Mouse (Mus musculus) lung, postnatal 4 days (tissue): ENCODE measurements around the gene Olfr493.

ENCODE experiments used
- DNase-seq, 2 experiments: peaks; one replicate each; pipeline ENCODE4 v3.0.0; 2021

Olfr493 gene

DNA sequence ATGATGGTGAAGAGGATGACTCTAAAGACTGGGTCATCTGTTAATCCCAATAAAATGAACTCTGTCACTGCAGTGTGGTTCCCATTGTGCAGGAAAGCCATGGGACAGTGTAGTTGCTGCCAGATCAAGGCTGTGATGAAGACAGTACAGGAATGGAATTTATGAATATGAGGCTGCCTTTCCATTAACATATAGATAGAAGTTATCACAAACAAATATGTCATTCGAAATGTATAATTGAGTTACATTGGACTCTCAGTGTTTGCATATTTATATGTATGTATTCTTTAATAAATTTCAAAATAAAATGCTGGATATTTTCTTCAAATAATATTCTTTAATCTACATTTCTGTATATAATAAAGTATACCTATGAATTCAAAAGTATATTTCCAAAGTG lies at the start of gene Olfr493:
TSS of gene Olfr493 (minus strand) at position 101 of the 400 bp plus-strand sequence.
- DNase-seq, result no peak

DNA sequence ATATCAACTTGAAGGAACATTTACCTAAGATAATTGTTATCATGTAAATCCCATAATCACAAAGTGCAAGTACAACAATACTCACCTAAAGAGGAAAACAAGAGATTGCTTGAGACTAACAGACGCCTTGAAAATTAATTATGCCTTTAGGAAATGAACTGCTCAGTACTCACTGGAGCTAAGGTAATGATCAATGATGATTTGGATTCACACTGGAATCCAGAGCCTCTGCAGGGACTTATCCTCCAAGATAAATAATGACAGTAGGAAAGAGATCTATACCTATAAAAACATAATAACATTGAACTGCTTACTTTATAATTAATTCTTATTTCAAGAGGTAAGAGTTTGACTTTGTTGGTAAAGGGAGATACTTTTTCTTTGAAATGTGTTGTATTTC lies 46.1 kb upstream of the Olfr493 start, which contains the start of gene Olfr495:
TSS of gene Olfr495 (plus strand) at position 301 of the 400 bp plus-strand sequence.
- no peak for DNase-seq

DNA sequence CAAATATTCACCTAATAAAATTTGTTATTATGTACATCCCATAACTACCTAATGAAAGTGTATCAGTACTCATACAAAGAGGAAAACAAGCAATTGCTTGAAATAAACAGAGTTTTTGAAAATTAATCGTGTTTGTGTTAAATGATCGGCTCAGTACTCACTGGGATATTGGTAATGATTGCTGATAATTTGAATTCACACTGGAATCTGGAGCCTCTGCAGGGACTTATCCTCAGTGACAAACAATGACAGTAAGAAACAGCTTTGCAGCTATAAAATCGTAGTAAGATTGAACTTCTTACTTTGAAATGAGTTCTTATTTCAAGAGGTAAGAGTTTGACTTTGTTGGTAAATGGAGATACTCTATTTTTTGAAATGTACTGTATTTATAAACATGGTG lies 18.3 kb upstream of the Olfr493 start, which contains the start of gene Olfr494:
TSS of gene Olfr494 (plus strand) at position 301 of the 400 bp plus-strand sequence.
- DNase-seq, result no peak

DNA sequence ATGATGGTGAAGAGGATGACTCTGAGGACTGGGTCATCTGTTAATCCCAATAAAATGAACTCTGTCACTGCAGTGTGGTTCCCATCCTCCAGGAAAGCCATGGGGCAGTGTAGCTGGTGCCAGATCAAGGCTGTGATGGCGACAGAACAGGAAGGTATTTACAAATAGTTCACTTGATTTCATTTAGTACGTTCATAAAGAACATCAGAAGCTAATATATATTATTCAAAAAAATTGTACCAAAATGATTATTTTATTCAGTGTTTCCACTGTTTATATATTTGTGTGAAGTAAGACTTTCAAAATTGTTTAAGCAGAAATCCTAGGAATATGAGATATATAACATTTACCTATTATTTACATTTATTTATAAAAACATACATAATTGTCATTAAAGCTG lies 23.2 kb downstream of the Olfr493 start, which contains the start of gene Olfr492:
TSS of gene Olfr492 (minus strand) at position 101 of the 400 bp plus-strand sequence.
- no peak for DNase-seq

DNA sequence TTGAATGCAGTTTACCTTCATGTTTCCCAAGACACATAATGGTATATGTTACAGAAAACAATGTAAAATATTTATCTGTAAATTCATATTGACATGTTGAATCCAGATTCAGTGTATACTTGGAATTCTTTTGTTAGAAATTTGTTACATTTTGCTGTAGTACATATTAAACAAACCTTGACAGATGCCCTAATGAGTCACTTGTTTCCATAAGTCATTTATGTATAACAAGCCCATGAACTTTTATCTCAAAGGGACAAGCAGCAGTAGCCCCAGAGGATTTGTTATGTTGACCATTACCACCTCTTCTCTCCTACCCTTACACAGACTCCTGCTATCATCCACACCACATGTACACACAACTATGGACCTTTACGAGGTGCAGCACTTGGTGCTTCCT lies 33.6 kb downstream of the Olfr493 start, which contains the start of gene Olfr491:
TSS of gene Olfr491 (plus strand) at position 301 of the 400 bp plus-strand sequence.
- DNase-seq, result no peak
